Mouse (Mus musculus) kidney, postnatal 0 days (tissue): ENCODE data around the gene Hoxd10. TPM values are rescaled to one million over a fixed set of nuclear protein-coding genes. Genes with fewer than 3 reads are reported as not detected.
A peak's percentile ranks its signal among the peaks of the same experiment; 100 is the strongest.

Experiments
- ATAC-seq: fragments of 200-750 bp; cut with Nextera tagmentation; replicated peaks from 2 replicates; pipeline ENCODE4 v1.8.0; 2017; ENCODE audit warnings: low read depth, moderate number of reproducible peaks, moderate TSS enrichment, moderate library complexity; ENCODE audit not compliant: low FRiP score
- DNase-seq: peaks from one replicate; pipeline ENCODE4 v3.0.0-alpha.2; 2016; ENCODE audit warnings: low spot score
- H3K27ac ChIP-seq: fragments of 300-500 bp; sonication (generic); 2 replicates; pipeline ENCODE4 v1.5.1; 2014; ENCODE audit warnings: mild to moderate bottlenecking
- H3K27me3 ChIP-seq: fragments of 300-500 bp; sonication (generic); 2 replicates; pipeline ENCODE4 v1.6.1; 2014; ENCODE audit warnings: low read length, mixed read lengths; ENCODE audit not compliant: insufficient read depth
- H3K36me3 ChIP-seq: fragments of 300-500 bp; sonication (generic); 2 replicates; pipeline ENCODE4 v1.6.1; 2014; ENCODE audit warnings: low read length, mixed read lengths; ENCODE audit not compliant: insufficient read depth
- H3K4me1 ChIP-seq: fragments of 300-500 bp; sonication (generic); replicated peaks from 2 replicates; pipeline ENCODE4 v1.6.1; 2014; ENCODE audit warnings: antibody characterized with exemption, low read length, mixed read lengths; ENCODE audit not compliant: insufficient read depth
- H3K4me2 ChIP-seq: fragments of 300-500 bp; sonication (generic); 2 replicates; pipeline ENCODE4 v1.6.1; 2014; ENCODE audit warnings: mild to moderate bottlenecking, low read length, moderate library complexity, mixed read lengths
- H3K4me3 ChIP-seq: fragments of 300-500 bp; sonication (generic); replicated peaks from 2 replicates; pipeline ENCODE4 v1.5.1; 2014; ENCODE audit warnings: low read depth, low read length
- H3K9ac ChIP-seq: fragments of 300-500 bp; sonication (generic); 2 replicates; pipeline ENCODE4 v1.6.1; 2014; ENCODE audit warnings: low read depth, low read length
- H3K9me3 ChIP-seq: fragments of 300-500 bp; sonication (generic); replicated peaks from 2 replicates; pipeline ENCODE4 v1.6.1; 2016; ENCODE audit warnings: low read length, inconsistent platforms, mixed read lengths
- CTCF ChIP-seq: IDR thresholded peaks from 2 replicates; pipeline ENCODE4 v1.5.1; 2016; ENCODE audit warnings: antibody characterized with exemption, low read depth, mild to moderate bottlenecking, moderate library complexity
- WGBS: fragments of 180-500 bp; shearing (Covaris S2); extraction: QIAGEN DNeasy Blood & Tissue Kit; methylation state at CpG from one replicate; pipeline ENCODE4 v1.1.7; 2014; 5-methylcytosine and 5-hydroxymethylcytosine counted together
- polyA plus RNA-seq: library from polyadenylated mRNA; unstranded; fragments of >200 nt; fragmentation: Nextera tagmentation; extraction: Ambion mirVana; gene quantifications from 2 replicates; pipeline ENCODE4 v1.2.1, GENCODE M21; 2015

The Hoxd10 gene
- polyA plus RNA-seq, 1 experiment from 2014 or later: 44.6 TPM

DNA sequence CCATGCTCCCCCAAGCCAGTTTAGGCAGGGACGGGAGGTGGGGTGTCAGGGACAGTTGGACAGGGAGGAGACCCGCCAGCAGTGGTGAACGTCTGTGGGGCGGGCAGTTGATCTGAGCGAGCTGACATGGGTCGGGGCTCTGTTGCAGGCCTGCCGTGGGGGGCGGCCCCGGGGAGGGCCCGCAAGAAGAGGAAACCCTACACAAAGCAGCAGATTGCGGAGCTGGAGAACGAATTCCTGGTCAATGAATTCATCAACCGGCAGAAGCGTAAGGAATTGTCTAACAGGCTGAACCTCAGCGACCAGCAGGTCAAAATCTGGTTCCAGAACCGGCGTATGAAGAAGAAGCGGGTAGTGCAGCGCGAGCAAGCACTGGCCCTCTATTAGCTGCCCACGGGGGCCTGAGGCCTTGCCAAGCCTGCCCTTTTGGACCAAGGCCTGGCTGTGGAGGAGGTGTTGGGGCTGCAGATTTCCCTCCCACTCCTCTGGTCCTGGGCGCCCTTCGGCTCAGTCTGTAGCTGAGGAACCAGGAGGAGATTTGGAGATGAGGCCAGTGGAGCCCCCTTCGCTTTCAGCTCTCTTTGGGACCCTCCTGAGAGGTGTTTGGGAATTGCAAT is 15.9 kb upstream of the Hoxd10 start:
- no peak for ATAC-seq
- peaks cover 33% of the 10 kb centered on the region for H3K27me3 ChIP-seq
- H3K27ac ChIP-seq: peak overlapping the region; percentile 37; the same call in 1 of the 2 replicates

DNA sequence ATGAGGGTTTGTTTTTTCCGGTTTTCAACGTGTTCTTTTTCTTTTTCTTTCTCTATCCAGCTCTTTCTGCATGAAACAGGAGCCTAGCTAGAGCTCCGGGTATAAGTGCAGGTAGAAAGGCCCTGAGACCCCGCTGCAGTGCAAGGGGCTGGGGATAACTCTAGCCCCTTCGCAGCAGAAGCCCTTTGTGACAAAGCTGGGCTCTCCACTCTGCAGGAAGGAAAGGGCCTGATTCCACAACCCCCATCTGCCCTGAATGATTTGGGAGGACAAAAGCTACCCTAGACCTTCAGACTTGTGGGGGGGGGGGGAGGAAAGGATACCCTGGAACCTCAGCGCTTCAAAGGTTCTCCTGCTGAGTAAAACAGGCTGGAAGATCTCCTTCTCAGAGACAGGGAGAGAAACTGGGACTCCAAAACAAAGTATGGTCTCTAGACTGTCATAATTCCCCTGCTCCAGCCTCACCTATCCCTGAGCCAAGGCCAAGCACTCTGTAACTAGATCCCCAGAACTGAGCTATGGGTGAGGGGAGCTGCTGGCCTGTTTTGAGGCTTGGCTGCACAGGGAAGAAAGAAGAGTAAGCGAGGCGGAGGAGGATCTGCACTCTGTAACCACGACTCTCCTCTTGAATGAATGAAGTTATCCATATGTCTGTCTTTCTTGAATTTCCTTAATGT is 15.2 kb upstream of the Hoxd10 start:
- peaks cover 18% of the 10 kb centered on the region for H3K4me1 ChIP-seq
- H3K27me3 ChIP-seq: peaks cover 27% of the 10 kb centered on the region
- no peak overlapping the region for H3K4me3 ChIP-seq
- H3K36me3 ChIP-seq: no peaks in the 10 kb centered on the region
- H3K9ac ChIP-seq: no peak overlapping the region
- WGBS: 31% methylated on average over 9 of the region's 9 CpGs
- H3K9me3 ChIP-seq: no peaks in the 10 kb centered on the region
- 0 out of 2 replicates have a peak overlapping the region, but pooled peaks have one; percentile 31 for H3K27ac ChIP-seq
- DNase-seq: peak; percentile 90
- ATAC-seq: 0 out of 2 replicates have a peak, but pooled peaks have one; percentile 10
- TF ChIP-seq CTCF: no peak
- no peak overlapping the region for H3K4me2 ChIP-seq

More for the DNA sequence above, 15.9 kb upstream of the Hoxd10 start:
- no peak overlapping the region; the same call in 1 of the 2 replicates for H3K4me3 ChIP-seq
- H3K9ac ChIP-seq: no peak overlapping the region
- H3K4me1 ChIP-seq: peaks cover 18% of the 10 kb centered on the region
- no peak for TF ChIP-seq CTCF
- WGBS: 25% methylated on average over 24 of the region's 24 CpGs
- H3K36me3 ChIP-seq: no peaks in the 10 kb centered on the region
- no peak for DNase-seq
- H3K9me3 ChIP-seq: no peaks in the 10 kb centered on the region
- H3K4me2 ChIP-seq: peak overlapping the region; percentile 45

DNA sequence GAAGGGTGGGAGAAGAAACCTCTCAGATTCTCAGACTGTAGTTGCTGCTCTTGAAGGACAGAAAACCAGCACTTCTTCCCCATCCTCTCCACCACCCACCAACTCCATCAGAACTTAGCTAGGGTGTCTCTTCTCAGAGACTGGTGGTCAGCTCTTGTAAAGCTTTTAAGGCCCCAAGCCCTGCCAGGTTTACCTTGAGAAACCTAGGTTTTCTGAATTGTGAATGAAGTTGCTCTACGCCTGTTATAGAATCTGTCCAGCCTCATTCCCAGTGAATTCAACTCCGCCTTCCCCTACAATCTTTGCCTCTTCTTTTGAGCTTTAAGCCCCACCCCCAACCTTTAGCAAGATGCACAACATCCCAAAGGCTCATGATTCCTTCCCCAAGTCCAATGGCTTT is 14.6 kb upstream of the Hoxd10 start:
- 40% methylated on average over 2 of the region's 2 CpGs for WGBS
- Histone ChIP-seq H3K4me3 (no peak overlapping the region), H3K4me2 (no peak overlapping the region), H3K27me3 (peaks cover 21% of the 10 kb centered on the region), H3K4me1 (peaks cover 18% of the 10 kb centered on the region), H3K9me3 (no peaks in the 10 kb centered on the region), H3K9ac (no peak overlapping the region), H3K36me3 (no peaks in the 10 kb centered on the region), H3K27ac (no peak overlapping the region)
- no peak for DNase-seq
- no peak for ATAC-seq
- TF ChIP-seq CTCF: no peak

DNA sequence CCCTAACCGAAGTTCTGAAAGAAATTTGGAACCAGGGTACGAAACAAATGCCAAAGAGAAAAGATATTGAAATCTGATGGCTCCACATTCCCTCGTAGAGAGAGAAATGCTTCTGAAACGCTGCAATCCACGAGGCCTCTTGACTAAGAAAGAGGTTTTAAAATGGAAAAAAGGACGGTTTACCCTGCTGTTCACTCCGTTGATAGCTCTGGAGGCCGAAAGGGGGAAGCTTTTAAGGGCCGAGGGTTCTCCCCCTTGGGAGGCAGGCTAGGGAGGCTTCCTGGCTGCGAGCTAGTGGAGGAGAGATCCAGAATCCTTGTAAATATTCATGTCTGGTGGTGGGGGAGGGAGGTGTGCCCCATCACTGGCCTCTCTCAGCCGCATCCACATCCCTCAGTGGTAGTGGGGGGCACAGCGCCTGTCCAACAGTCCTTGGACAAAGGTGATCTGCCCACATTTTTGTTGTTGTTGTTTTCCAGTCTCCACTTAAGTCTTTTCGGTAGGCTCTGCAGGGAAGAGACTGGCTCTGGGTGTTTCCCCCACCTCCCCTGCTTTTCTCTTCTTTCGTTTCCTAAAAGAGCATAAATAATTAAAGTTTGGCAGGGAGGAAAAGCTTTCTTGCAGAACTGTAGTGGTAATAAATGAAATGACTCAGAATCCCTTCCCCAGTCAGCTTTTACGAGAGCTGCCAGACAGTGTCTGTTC is 12.7 kb upstream of the Hoxd10 start, which contains the start of gene Hoxd11:
TSS of gene Hoxd11 (plus strand) at position 667 of the 705 bp plus-strand sequence.
- peak within 1 kb of the TSS; percentile 76 for H3K4me2 ChIP-seq
- H3K9me3 ChIP-seq: no peaks in the 10 kb centered on the region
- peaks cover 7% of the 10 kb centered on the region for H3K27me3 ChIP-seq
- no peak for TF ChIP-seq CTCF
- ATAC-seq (no peak), DNase-seq (peak; percentile 88)
- H3K4me1 ChIP-seq: peaks cover 13% of the 10 kb centered on the region
- H3K36me3 ChIP-seq: no peaks in the 10 kb centered on the region
- 4% methylated on average over 15 of the region's 15 CpGs for WGBS
- H3K9ac ChIP-seq: peak within 1 kb of the TSS; percentile 98
- H3K4me3 ChIP-seq: peak within 1 kb of the TSS; percentile 82
- H3K27ac ChIP-seq: peak within 1 kb of the TSS; percentile 96

DNA sequence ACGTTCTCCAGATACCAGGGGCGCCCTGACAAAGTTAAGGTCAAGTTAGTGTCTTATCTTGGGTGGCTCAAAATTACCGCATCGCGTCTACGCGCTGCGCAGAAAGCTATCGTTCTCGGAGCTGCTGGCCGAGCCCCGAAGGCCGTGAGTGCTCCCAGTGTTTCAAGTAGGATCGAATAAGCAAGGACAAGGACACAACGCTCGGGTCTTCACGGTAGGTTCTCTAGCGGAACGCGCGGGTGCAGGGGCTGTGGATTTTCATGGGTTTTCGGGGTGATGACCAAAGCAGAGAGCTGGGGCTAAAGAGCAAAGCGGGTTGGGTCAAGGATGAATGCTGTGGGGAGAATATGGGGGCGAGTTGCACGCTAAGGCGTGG is 12.1 kb upstream of the Hoxd10 start:
- Histone ChIP-seq H3K9ac (peak overlapping the region; percentile 98), H3K4me1 (peaks cover 12% of the 10 kb centered on the region), H3K4me3 (peak overlapping the region; percentile 82), H3K9me3 (no peaks in the 10 kb centered on the region), H3K27ac (peak overlapping the region; percentile 96), H3K36me3 (no peaks in the 10 kb centered on the region), H3K4me2 (peak overlapping the region; percentile 76), H3K27me3 (peaks cover 5% of the 10 kb centered on the region; the same call in 1 of the 2 replicates)
- no peak for ATAC-seq
- TF ChIP-seq CTCF: no peak
- DNase-seq: no peak
- WGBS: under 1% methylated on average over 26 of the region's 26 CpGs

- WGBS: 1% methylated on average over 23 of the region's 23 CpGs
- no peak for TF ChIP-seq CTCF
- Histone ChIP-seq H3K9me3 (no peaks in the 10 kb centered on the region), H3K4me2 (peak overlapping the region; percentile 76), H3K4me1 (peaks cover 11% of the 10 kb centered on the region), H3K4me3 (peak overlapping the region; percentile 82), H3K9ac (peak overlapping the region; percentile 98), H3K27me3 (peaks cover 5% of the 10 kb centered on the region; the same call in 1 of the 2 replicates), H3K27ac (peak overlapping the region; percentile 96), H3K36me3 (no peaks in the 10 kb centered on the region)
- peak; percentile 90 for DNase-seq
- ATAC-seq: no peak
Observed at GRCm38 (mm10) chr2:74679980-74680379, 11.7 kb upstream of the Hoxd10 start.
